Mouse (Mus musculus) liver, postnatal 0 days (tissue): Measurements from ENCODE around the gene Ptprg.

Experiments
- CTCF ChIP-seq: sonication (generic); IDR thresholded peaks from 2 replicates; pipeline ENCODE4 v1.5.1; 2016; ENCODE audit warnings: antibody characterized with exemption, low read depth
- EP300 ChIP-seq: IDR thresholded peaks from 2 replicates; pipeline ENCODE4 v1.6.1; 2016; ENCODE audit warnings: antibody characterized with exemption, low read depth, mild to moderate bottlenecking

DNA sequence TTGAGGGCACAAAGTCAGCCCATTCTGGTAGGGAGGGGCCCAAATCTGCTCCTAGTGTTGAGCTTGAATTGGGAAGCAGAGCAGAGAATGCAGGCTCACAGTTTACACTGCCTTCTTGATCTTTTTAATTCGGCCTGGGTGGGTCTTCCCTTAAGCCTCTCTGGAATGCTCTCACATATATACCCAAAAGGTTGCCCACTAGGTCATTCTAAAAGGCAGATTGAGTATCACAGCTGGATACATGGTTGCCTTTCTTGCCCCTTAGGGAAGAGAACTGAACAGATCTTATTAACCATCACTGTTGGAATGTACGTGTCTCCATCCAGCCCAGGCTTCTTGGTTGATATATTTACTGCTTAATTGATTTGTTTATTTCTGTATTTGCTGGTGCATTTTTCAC lies 349.5 kb downstream of the Ptprg start:
- TF ChIP-seq CTCF (no peak), EP300 (no peak)
